Mouse (Mus musculus): ENCODE data around the gene Gm49369. TPM values are rescaled to one million over a fixed set of nuclear protein-coding genes. Genes with fewer than 3 reads are reported as not detected.
A peak's percentile ranks its signal among the peaks of the same experiment; 100 is the strongest.

Gm49369 gene
- polyA plus RNA-seq, 1 experiment from 2014 or later: 1,155 TPM

DNA sequence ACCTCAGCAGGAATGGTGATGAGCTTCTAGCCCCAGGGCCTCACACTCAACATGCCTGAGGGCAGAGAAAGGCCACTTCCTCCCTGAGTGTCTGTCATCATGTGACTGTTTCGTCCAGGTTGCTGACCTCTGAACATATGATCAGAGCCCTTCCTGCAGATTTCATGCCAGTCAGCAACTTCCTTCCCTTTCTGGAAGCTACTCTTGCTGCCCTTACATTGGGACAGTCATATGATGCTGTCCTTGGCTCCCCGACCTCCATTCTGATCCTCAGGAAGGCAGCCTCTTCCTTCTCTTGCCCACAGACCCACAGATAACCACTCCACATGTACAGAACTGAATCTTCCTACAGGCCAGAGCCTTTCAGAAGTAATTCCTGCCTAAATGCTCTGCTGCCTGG, 15.6 kb upstream of the Gm49369 start:
- ATAC-seq (no peak), DNase-seq (ENCODE audit: low read depth, low spot score) (no peak)
- CTCF ChIA-PET: interaction anchor here (2.3 kb wide), 1 partner anchor 10 kb away, joined by 7 read pairs; the partner anchor contains the start of gene Ctsd
- POLR2A ChIA-PET: interaction anchor here (0.7 to 2.7 kb wide), 3 partner anchors 11 to 56 kb away, joined by 3 to 8 read pairs (median 3); partner anchors contain the start of gene Ctsd
- in situ Hi-C loops (cut with MboI; ENCODE audit: low pct_unique_long_range_greater_than_20kb): loop anchor here (25.0 kb wide), 2 partner anchors 614 to 936 kb away; partner anchors contain the start of genes Cd151, Cracr2b, Pnpla2 and Tspan32
- H3K27me3 ChIP-seq: no peaks in the 10 kb centered on the region
- no peak for TF ChIP-seq CTCF (IDR thresholded peaks at IDR 0.05)

DNA sequence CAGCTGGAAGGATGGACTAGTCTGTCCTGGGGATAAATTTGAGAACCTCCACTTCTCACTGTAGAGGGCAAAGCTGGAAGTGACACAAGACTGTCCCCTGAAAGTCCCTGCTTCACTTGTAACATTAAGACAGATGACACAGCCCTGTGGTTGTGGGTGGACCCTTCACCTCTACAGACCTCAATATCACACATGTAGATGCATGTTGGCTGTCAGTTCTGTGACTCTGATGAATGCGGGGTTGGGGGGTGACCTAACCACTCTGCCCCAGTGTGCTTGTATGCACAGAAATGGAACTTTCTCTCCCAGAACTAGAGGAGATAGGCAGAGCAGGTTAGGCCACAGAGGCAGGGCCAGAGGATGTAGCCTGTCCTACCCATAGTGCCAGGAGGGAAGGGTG, 14.1 kb upstream of the Gm49369 start:
- in situ Hi-C loops (cut with MboI; ENCODE audit: low pct_unique_long_range_greater_than_20kb): loop anchor here (25.0 kb wide), 2 partner anchors 616 to 934 kb away; partner anchors contain the start of genes Cd151, Cracr2b, Pnpla2 and Tspan32
- DNase-seq (ENCODE audit: low read depth, low spot score): no peak
- no peak for ATAC-seq
- H3K27me3 ChIP-seq: no peaks in the 10 kb centered on the region
- no peak for TF ChIP-seq CTCF (IDR thresholded peaks at IDR 0.05)
- POLR2A ChIA-PET: interaction anchor here (1.4 to 2.7 kb wide), 2 partner anchors 10 to 25 kb away, joined by 3 to 8 read pairs; partner anchors contain the start of gene Ctsd
- CTCF ChIA-PET: interaction anchor here (1.0 kb wide), 1 partner anchor 11 kb away, joined by 3 read pairs; no protein-coding TSS in a partner anchor

GRCm38 (mm10) chr7:142395472-142395871, 13.0 kb upstream of the Gm49369 start:
- POLR2A ChIA-PET: no interaction called here
- TF ChIP-seq CTCF (IDR thresholded peaks at IDR 0.05): no peak
- DNase-seq (ENCODE audit: low read depth, low spot score) (no peak), ATAC-seq (no peak)
- in situ Hi-C loops (cut with MboI; ENCODE audit: low pct_unique_long_range_greater_than_20kb): loop anchor here (25.0 kb wide), 2 partner anchors 617 to 933 kb away; partner anchors contain the start of genes Cd151, Cracr2b, Pnpla2 and Tspan32
- H3K27me3 ChIP-seq: no peaks in the 10 kb centered on the region
- CTCF ChIA-PET: interaction anchor here (1.0 kb wide), 1 partner anchor 12 kb away, joined by 3 read pairs; no protein-coding TSS in a partner anchor

DNA sequence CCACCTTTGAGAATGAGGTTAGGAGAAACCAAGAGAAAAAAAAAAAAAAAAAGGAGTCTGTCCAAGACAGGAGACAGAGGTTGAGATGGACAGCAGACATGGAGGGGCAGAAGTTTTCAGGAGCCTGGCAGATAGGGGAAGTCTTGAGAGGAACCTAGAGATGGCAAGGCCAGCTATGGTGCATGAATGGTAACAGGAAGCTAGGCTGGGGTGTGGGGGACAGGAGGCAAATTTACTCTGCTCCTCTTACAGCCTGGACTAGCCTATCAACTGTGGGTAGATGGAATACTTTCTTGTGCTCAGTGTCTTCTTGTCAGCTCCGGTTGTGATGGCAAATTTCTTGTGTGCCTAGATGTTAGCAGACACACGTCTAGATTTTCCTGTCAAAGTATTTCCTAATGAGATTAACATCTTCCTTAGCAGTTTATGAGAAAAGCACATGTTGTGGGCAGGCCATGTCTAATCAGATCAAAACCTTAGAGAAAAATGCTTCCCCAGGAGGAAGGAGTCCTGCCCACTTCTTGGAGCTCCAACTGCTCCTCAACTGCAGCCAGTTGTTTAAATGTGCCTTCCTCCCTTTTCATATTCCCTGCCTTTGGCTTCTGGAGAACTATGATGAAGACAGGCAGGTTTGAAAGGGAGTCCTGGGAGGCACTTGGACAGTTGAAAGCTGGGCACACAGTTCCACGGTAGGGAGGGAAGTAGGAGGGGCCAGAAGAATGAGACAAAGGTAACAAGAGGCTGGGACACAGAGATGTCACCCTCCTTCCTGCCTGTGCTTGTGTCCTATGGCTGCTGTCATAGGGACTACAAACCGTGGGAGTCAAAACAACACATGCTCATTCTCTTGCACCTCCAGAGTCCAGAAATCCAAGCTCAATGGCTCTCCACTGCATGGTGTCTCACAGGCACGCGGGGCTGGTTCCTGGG, 12.1 kb upstream of the Gm49369 start:
- H3K27me3 ChIP-seq: no peaks in the 10 kb centered on the region
- ATAC-seq: no peak
- DNase-seq (ENCODE audit: low read depth, low spot score): no peak
- POLR2A ChIA-PET: interaction anchor here (0.9 kb wide), 1 partner anchor 10 kb away, joined by 4 read pairs; no protein-coding TSS in a partner anchor
- no peak for TF ChIP-seq CTCF (IDR thresholded peaks at IDR 0.05)
- CTCF ChIA-PET: interaction anchor here (1.7 kb wide), 1 partner anchor 15 kb away, joined by 5 read pairs; no protein-coding TSS in a partner anchor
- in situ Hi-C loops (cut with MboI; ENCODE audit: low pct_unique_long_range_greater_than_20kb): loop anchor here (25.0 kb wide), 2 partner anchors 618 to 932 kb away; partner anchors contain the start of genes Cd151, Cracr2b, Pnpla2 and Tspan32

DNA sequence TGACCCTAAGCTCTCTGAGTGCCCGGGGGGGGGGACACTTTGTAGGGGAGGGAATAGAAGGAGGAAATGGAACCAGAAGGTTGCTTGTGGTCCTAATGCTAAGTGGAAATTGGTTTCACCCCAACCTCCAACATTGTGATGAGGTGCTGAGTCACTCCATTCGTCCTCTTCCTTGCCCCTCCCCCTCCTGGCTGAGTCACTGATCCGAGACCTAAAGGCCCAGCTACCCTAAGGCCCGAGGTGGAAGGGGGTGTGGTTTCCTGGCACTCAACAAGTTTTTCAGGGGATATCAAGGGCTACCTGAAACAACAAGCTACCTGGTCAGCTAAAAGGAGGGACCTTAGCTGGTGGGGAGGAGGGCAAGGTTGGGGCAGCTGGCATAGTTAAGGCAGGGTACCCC, 10.7 kb upstream of the Gm49369 start:
- DNase-seq (ENCODE audit: low read depth, low spot score): no peak
- peak; percentile 57 for ATAC-seq

GRCm38 (mm10) chr7:142391609-142392008, 9.1 kb upstream of the Gm49369 start:
- ATAC-seq: no peak
- CTCF ChIA-PET: no interaction called here
- H3K27me3 ChIP-seq: no peaks in the 10 kb centered on the region
- in situ Hi-C loops (cut with MboI; ENCODE audit: low pct_unique_long_range_greater_than_20kb): loop anchor here (25.0 kb wide), 2 partner anchors 621 to 929 kb away; partner anchors contain the start of genes Cd151, Cracr2b, Pnpla2 and Tspan32
- TF ChIP-seq CTCF (IDR thresholded peaks at IDR 0.05): no peak
- DNase-seq (ENCODE audit: low read depth, low spot score): no peak
- POLR2A ChIA-PET: no interaction called here

More for the DNA sequence above, 10.7 kb upstream of the Gm49369 start:
- ChIA-PET CTCF (interaction anchor here (1.0 to 1.7 kb wide), 2 partner anchors 16 to 33 kb away, joined by 3 to 5 read pairs; no protein-coding TSS in a partner anchor), POLR2A (interaction anchor here (0.9 to 1.8 kb wide), 4 partner anchors 9 to 43 kb away, joined by 3 to 16 read pairs (median 6); partner anchors contain the start of gene Ifitm10)
- H3K27me3 ChIP-seq: no peaks in the 10 kb centered on the region
- in situ Hi-C loops (cut with MboI; ENCODE audit: low pct_unique_long_range_greater_than_20kb): loop anchor here (25.0 kb wide), 2 partner anchors 619 to 931 kb away; partner anchors contain the start of genes Cd151, Cracr2b, Pnpla2 and Tspan32
- no peak for TF ChIP-seq CTCF (IDR thresholded peaks at IDR 0.05)

DNA sequence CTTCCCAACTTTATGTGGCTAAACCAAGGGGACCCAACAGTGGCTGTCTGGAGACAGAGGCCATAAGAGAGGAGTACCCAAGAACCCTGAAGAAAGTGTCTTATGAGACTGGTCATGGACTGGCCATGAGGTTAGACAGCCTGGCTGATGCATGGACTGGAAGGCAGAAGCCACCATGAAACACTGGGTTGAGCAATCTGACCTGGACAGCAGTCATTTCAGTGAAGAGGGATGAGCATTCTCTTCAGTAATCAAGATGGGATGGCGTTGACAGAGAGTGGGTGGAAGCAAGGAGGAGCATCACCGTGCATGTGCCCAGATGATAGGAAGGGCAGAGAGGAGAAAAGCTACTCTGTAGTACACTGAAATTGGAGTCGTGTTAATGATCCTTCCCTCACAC, 8.6 kb upstream of the Gm49369 start:
- ChIA-PET CTCF (no interaction called here), POLR2A (interaction anchor here (1.0 to 1.4 kb wide), 2 partner anchors 9 to 10 kb away, joined by 3 read pairs; no protein-coding TSS in a partner anchor)
- DNase-seq (ENCODE audit: low read depth, low spot score) (no peak), ATAC-seq (no peak)
- in situ Hi-C loops (cut with MboI; ENCODE audit: low pct_unique_long_range_greater_than_20kb): loop anchor here (25.0 kb wide), 2 partner anchors 621 to 929 kb away; partner anchors contain the start of genes Cd151, Cracr2b, Pnpla2 and Tspan32
- TF ChIP-seq CTCF (IDR thresholded peaks at IDR 0.05): no peak
- no peaks in the 10 kb centered on the region for H3K27me3 ChIP-seq

DNA sequence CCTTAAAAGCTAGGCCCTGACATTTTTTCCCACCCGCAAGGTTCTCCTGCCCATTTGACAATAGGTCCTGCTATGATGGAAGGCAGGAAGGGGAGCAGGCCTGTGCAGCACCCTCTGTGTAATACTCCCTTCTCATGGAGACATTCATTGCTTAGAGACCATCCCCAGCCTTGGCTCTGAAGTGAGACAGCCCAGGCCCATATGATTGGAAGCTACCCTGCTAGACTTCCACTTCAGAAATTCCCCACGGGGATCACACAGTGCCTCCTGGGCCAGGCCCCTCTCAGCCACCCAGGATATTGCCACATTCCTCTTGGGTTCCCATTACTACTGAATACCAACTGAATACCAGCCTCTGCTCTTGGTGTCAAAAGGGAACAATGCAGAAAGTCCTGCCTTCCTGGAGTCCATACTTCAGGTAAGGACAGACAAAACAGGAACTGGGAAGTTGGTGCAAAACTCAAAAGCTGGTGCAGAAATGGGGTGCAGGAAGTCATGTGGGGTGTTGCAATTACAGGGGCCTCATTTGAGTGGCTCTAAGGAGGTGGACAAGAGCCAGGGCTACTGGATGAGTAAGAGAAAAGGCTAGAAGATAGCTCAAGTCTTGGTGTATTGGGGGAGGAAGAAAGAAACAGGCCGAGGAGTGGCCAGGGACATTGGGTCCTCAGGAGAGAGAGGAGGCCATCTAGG, 7.6 kb upstream of the Gm49369 start:
- no peak for TF ChIP-seq CTCF (IDR thresholded peaks at IDR 0.05)
- POLR2A ChIA-PET: interaction anchor here (1.0 to 7.2 kb wide), 4 partner anchors 8 to 16 kb away, joined by 3 to 115 read pairs (median 3); partner anchors contain the start of gene Ifitm10
- ATAC-seq (no peak), DNase-seq (ENCODE audit: low read depth, low spot score) (no peak)
- CTCF ChIA-PET: interaction anchor here (1.0 to 1.3 kb wide), 2 partner anchors 19 to 35 kb away, joined by 3 read pairs; no protein-coding TSS in a partner anchor
- in situ Hi-C loops (cut with MboI; ENCODE audit: low pct_unique_long_range_greater_than_20kb): loop anchor here (25.0 kb wide), 2 partner anchors 622 to 928 kb away; partner anchors contain the start of genes Cd151, Cracr2b, Pnpla2 and Tspan32
- no peaks in the 10 kb centered on the region for H3K27me3 ChIP-seq

DNA sequence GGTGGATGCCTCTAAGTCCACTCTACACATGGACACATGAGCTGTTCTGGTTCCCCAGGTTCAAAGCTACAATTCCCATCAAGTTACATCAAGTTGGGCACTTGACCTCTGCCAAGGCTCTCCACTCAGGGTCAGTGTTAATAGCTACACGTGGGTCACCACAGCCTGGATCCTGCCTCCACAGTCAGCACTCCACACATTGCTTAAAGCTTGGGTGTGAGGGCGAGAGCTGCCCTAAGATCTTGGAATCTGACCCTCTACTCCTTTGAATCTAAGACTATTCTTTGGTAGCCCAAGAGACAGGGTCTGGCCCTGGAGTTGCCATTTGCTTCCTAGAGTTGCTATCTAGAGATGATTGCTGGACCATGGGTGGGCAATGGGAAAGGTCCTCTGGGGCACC, 6.3 kb upstream of the Gm49369 start:
- DNase-seq (ENCODE audit: low read depth, low spot score) (no peak), ATAC-seq (no peak)
- TF ChIP-seq CTCF (IDR thresholded peaks at IDR 0.05): no peak
- POLR2A ChIA-PET: interaction anchor here (3.6 to 7.2 kb wide), 3 partner anchors 12 to 36 kb away, joined by 28 to 115 read pairs (median 28); partner anchors contain the start of gene Ifitm10
- H3K27me3 ChIP-seq: no peaks in the 10 kb centered on the region
- in situ Hi-C loops (cut with MboI; ENCODE audit: low pct_unique_long_range_greater_than_20kb): loop anchor here (25.0 kb wide), 2 partner anchors 624 to 926 kb away; partner anchors contain the start of genes Cd151, Cracr2b, Pnpla2 and Tspan32
- CTCF ChIA-PET: interaction anchor here (1.2 to 3.5 kb wide), 5 partner anchors 10 to 37 kb away, joined by 3 to 12 read pairs (median 6); no protein-coding TSS in a partner anchor

All from Patski (cell line).